Mouse (Mus musculus) T-cell, adult 66 days (primary cell): ENCODE data around the gene Plpp2. TPM values are rescaled to one million over a fixed set of nuclear protein-coding genes. Genes with fewer than 3 reads are reported as not detected.

ENCODE experiments used
- total RNA-seq, 2 experiments: library from RNA; stranded (reverse); gene quantifications; 3 replicates in 1 of 2; 4 replicates in 1 of 2; pipeline ENCODE4 v1.2.4; 2023

The Plpp2 gene
- total RNA-seq: 1 to 10 TPM; 1.0 to 1.4 TPM

DNA sequence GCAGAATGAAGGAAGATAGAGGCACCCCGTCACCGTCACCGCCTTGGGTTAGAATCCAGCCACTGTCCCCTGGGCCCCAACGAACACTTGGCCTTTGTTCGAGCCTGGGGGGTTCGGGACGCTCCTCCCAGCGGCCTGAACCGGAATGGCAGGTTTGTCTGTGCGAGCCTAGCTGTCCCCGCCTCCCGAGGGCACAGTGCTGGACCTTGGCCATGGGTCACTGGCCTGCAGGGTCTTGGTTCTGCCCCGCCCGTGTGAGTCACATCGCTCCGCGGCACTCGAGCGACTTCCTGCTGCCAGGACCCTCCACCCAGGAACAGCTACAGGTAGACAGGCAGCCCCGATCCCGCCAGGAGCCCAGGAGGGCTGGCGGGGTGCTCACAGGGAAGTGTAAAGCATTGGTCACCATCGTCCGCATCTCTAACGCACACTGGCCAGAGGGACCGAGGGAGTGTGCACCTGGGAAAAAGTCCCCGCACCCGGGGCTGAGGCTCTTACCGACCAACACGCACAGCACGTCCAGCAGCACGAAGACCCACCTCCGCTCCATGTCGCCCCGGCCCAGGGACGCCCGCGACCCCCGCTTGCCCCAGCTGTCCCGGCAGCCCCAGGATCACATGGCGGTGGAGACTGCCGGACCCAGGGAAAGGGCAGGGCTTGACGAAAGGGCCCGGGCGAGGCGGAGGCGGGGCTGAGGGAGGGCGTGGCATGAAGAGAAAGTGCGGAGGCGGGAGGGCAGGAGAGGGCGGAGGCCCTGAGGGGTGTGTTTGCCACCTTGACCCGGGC lies at the start of gene Plpp2:
Gene Plpp2 (minus strand): TSS at position 671 of the 786 bp plus-strand sequence.

DNA sequence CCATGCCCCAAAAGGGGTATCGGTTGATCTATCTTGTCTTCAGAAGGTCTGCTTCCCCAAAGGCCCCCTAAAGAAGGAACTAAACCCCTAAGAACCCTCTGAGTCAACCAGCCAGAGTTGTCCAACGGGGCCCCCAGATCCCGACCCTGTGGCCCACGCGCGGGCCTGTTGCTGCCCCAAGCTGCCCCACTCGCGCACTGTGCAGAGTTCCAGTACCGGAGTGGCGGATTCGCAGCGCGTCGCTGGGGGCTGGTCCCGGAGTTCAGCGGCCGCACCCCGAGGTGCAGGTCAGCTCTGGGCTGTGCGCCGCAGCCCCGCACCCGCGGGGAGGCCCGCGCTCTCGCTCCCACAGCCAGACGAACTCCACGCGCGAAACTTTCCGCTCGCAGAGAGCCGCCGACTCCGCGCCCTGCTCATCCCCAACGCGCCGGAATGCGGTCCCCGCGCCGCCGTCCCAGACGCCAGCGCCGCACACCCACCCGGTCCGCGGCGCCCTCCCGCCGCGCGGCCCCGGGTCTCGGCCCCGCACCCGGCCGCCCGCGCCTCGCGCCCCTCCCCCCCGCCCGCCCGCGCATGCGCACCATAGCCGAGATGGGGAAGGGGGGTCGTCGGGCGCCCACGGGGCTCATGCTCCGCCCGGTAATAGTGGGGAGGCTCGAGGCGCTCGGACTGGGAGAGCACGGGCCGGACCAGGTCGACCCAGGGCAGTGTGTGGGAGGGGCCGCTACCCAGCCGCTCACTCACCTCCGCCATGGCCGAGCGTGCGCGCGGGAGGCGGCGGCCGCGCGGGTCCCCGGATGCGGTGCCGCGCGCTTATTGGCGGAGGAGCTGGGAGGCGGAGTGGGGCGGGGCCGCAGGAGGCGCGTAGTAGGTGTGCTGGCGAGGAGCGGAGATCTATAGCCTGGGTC lies 21.0 kb upstream of the Plpp2 start, which contains the start of gene Mier2:
Gene Mier2 (minus strand): TSS at position 870 of the 908 bp plus-strand sequence.

Other genes starting within 250 kb of the Plpp2 start
- gene Vmn2r82, start 177.3 kb downstream of the Plpp2 start, total RNA-seq: not detected
- gene Vmn2r83, start 65.1 kb downstream of the Plpp2 start, total RNA-seq: not detected
- 10 to 100 TPM; 45.2 to 56.8 TPM for gene Mier2, start 21.4 kb upstream of the Plpp2 start, total RNA-seq
- gene Theg, start 53.5 kb upstream of the Plpp2 start, total RNA-seq: not detected
- gene C2cd4c, start 80.2 kb upstream of the Plpp2 start, total RNA-seq: not detected
- gene Shc2, start 104.1 kb upstream of the Plpp2 start, total RNA-seq: not detected
- gene Odf3l2, start 111.9 kb upstream of the Plpp2 start, total RNA-seq: not detected
- not detected for gene Madcam1, start 130.8 kb upstream of the Plpp2 start, total RNA-seq
- 10 to 100 TPM; 23.9 to 26.9 TPM for gene Tpgs1, start 135.6 kb upstream of the Plpp2 start, total RNA-seq
- gene Cdc34, start 148.4 kb upstream of the Plpp2 start, total RNA-seq: 10 to 100 TPM; 78.2 to 86.5 TPM
- 10 to 100 TPM; 16.9 to 17.0 TPM for gene Gzmm, start 155.2 kb upstream of the Plpp2 start, total RNA-seq
- gene Bsg, start 170.7 kb upstream of the Plpp2 start, total RNA-seq: 100 to 1,000 TPM; 103 to 115 TPM
- under 1 TPM; 0.18 to 0.23 TPM for gene Hcn2, start 182.8 kb upstream of the Plpp2 start, total RNA-seq
- gene Polrmt, start 212.8 kb upstream of the Plpp2 start, total RNA-seq: 10 to 100 TPM; 59.1 to 62.3 TPM
- not detected for gene Fgf22, start 221.3 kb upstream of the Plpp2 start, total RNA-seq
- gene Rnf126, start 233.2 kb upstream of the Plpp2 start, total RNA-seq: 10 to 100 TPM; 63.3 to 64.6 TPM
- 1 to 10 TPM in 1 of 2 experiments, under 1 TPM in 1; 0.56 to 1.4 TPM for gene Fstl3, start 243.5 kb upstream of the Plpp2 start, total RNA-seq